Mouse (Mus musculus): ENCODE results near the gene Mrps25. TPM values are rescaled to one million over a fixed set of nuclear protein-coding genes. Genes with fewer than 3 reads are reported as not detected.

The Mrps25 gene
- polyA plus RNA-seq, 1 experiment from 2014 or later = 61.1 TPM

DNA sequence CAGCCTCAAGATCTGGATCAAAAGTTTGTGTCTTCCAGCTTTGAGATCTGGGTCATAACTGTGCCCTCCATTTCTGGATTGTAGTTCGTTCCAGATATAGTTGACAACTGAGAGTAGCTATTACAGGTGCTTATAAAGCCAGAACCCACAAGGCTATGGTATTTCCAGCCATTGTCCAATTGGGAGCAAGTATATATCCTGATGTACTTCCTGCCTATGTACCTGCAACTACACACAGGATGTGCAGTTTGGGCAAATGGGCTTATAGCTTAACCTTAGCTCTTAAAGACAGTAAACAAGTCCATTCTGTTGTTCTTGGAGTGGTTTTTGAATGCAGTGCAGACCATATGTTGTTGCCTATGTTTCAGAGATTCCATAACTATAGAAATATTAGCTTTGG, 52.4 kb downstream of the Mrps25 start:
- DNase-seq (ENCODE audit: low spot score) = no peak

DNA sequence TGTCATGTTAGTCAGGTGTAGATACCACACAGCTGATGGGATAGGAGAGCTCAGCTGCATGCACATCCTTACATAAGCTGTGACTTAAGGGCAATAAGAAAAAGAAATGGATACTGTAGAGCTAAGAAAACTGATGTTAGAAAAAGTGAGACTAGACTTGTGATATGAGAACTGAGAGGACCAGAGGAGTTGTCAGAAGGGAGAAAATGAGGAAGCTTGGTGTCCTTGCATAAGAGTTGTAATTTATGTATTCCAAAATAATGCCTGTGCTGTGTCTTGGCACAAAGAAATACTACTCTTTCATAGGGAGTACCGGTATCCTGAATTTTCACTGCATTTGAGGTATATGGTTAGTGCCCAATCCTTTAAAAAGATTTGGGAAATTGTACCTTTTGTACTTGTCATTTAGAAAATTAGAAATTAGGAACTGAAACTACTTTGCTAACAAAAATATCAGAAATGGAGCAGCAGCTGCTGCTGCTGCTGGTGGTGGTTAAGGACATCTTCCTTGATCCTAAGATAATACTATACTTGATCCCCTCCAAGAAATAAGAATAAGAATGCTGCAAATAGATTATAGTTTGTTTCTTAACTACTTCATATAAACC, 56.9 kb downstream of the Mrps25 start:
- DNase-seq (ENCODE audit: low spot score) = no peak

DNA sequence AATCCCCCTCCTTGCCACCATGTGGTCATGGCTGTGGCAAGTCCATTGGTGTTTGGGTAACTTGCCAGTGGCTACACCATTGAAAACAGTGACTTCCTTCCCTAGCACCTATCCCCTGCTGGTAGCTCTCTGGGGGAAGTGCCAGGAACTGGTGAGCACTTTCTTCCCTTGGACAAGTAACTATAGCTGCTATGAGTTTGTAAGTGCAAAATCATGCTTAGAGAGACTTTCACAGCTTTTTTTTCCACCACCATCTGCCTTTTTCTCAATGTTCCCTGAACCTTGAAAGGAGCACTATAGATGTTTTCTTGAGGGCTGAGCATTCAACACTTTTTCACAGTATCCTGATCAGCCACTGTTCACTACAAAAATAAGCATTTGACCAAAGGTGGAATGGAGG, 59.3 kb downstream of the Mrps25 start:
- DNase-seq (ENCODE audit: low spot score) = no peak

Other genes starting within 250 kb of the Mrps25 start
- gene Fgd5, start 205.2 kb downstream of the Mrps25 start, polyA plus RNA-seq (2015; fragmentation: Nextera tagmentation; extraction: Ambion mirVana) = 3.3 and 3.6 TPM in 2 replicates
- 18.3 and 27.0 TPM in 2 replicates for gene Nr2c2, start 92.6 kb downstream of the Mrps25 start, polyA plus RNA-seq (2015; fragmentation: Nextera tagmentation; extraction: Ambion mirVana)
- 13.0 and 14.6 TPM in 2 replicates for gene Rbsn, start 30.9 kb upstream of the Mrps25 start, polyA plus RNA-seq (2015; fragmentation: Nextera tagmentation; extraction: Ambion mirVana)
- gene Trh, start 60.6 kb upstream of the Mrps25 start, polyA plus RNA-seq (2015; fragmentation: Nextera tagmentation; extraction: Ambion mirVana) = 0.48 and 0.51 TPM in 2 replicates

Data from thymus, postnatal 0 days (tissue).